Mouse (Mus musculus) megakaryocyte, embryonic 14.5 days (primary cell): Measurements from ENCODE around the gene Zfp784.

Source experiments
- FLI1 ChIP-seq: IDR thresholded peaks from 2 replicates; pipeline ENCODE4 v1.6.1; 2012; ENCODE audit warnings: low read length, inconsistent platforms, mixed read lengths
- GATA1 ChIP-seq: IDR thresholded peaks from 3 replicates; pipeline ENCODE4 v1.6.1; 2012; ENCODE audit warnings: mixed read lengths, low read length, inconsistent platforms, borderline replicate concordance

- no peak for TF ChIP-seq GATA1
- TF ChIP-seq FLI1, result no peak
These were observed 14.2 kb upstream of the Zfp784 start for GRCm38 (mm10) chr7:5052438-5052837.
